Mouse (Mus musculus) lung, postnatal 0 days (tissue): ENCODE results near the gene Ube2m. TPM values are rescaled to one million over a fixed set of nuclear protein-coding genes. Genes with fewer than 3 reads are reported as not detected.

Experiments used
- ATAC-seq: fragments of 200-750 bp; cut with Nextera tagmentation; 2 replicates; pipeline ENCODE4 v1.8.0; 2017; ENCODE audit warnings: moderate library complexity
- DNase-seq: peaks from one replicate; pipeline ENCODE4 v3.0.0-alpha.2; 2016; ENCODE audit warnings: low spot score
- H3K27ac ChIP-seq: fragments of 300-500 bp; sonication (generic); 2 replicates; pipeline ENCODE4 v1.5.1; 2014; ENCODE audit warnings: antibody characterized with exemption, mild to moderate bottlenecking, low read length, mixed read lengths
- H3K27me3 ChIP-seq: fragments of 300-500 bp; sonication (generic); replicated peaks from 2 replicates; pipeline ENCODE4 v1.6.1; 2014; ENCODE audit warnings: low read length, mixed read lengths; ENCODE audit not compliant: insufficient read depth
- H3K36me3 ChIP-seq: fragments of 300-500 bp; sonication (generic); 2 replicates; pipeline ENCODE4 v1.6.1; 2014; ENCODE audit warnings: low read length, mixed read lengths; ENCODE audit not compliant: insufficient read depth
- H3K4me1 ChIP-seq: fragments of 300-500 bp; sonication (generic); 2 replicates; pipeline ENCODE4 v1.6.1; 2014; ENCODE audit warnings: antibody characterized with exemption, low read depth, low read length, mixed read lengths; ENCODE audit not compliant: insufficient read depth
- H3K4me2 ChIP-seq: fragments of 300-500 bp; sonication (generic); replicated peaks from 2 replicates; pipeline ENCODE4 v1.6.1; 2014; ENCODE audit warnings: low read depth, mild to moderate bottlenecking, low read length, moderate library complexity, mixed read lengths
- H3K4me3 ChIP-seq: fragments of 300-500 bp; sonication (generic); 2 replicates; pipeline ENCODE4 v1.5.1; 2014; ENCODE audit warnings: low read depth, low read length
- H3K9ac ChIP-seq: fragments of 300-500 bp; sonication (generic); replicated peaks from 2 replicates; pipeline ENCODE4 v1.6.1; 2014; ENCODE audit warnings: low read depth, mild to moderate bottlenecking
- H3K9me3 ChIP-seq: fragments of 300-500 bp; sonication (generic); 2 replicates; pipeline ENCODE4 v1.6.1; 2016; ENCODE audit warnings: low read length, mixed read lengths
- CTCF ChIP-seq: IDR thresholded peaks from 2 replicates; pipeline ENCODE4 v1.5.1; 2016; ENCODE audit warnings: antibody characterized with exemption, mild to moderate bottlenecking
- EP300 ChIP-seq: IDR thresholded peaks from 2 replicates; pipeline ENCODE4 v1.6.1; 2016; ENCODE audit warnings: antibody characterized with exemption, mild to moderate bottlenecking, control low read depth
- WGBS: fragments of 180-500 bp; shearing (Covaris S2); extraction: QIAGEN DNeasy Blood & Tissue Kit; methylation state at CpG from one replicate; pipeline ENCODE4 v1.1.7; 2014; 5-methylcytosine and 5-hydroxymethylcytosine counted together
- polyA plus RNA-seq: library from polyadenylated mRNA; unstranded; fragments of >200 nt; fragmentation: Nextera tagmentation; extraction: Ambion mirVana; gene quantifications from 2 replicates; pipeline ENCODE4 v1.2.1, GENCODE M21; 2015

Gene Ube2m
- polyA plus RNA-seq, 1 experiment from 2014 or later, result 78.1 TPM

GRCm38 (mm10) chr7:13006531-13006930 is 31.5 kb downstream of the Ube2m start:
- H3K4me3 ChIP-seq, result no peak overlapping the region
- TF ChIP-seq CTCF (no peak), EP300 (no peak)
- H3K27ac ChIP-seq, result no peak overlapping the region
- no peak overlapping the region for H3K4me2 ChIP-seq
- 83% methylated on average over 10 of the region's 10 CpGs for whole genome bisulfite sequencing
- no peak for DNase-seq
- H3K4me1 ChIP-seq, result peaks cover 7% of the 10 kb centered on the region; the same call in 1 of the 2 replicates
- no peak overlapping the region for H3K9ac ChIP-seq
- no peaks in the 10 kb centered on the region for H3K36me3 ChIP-seq
- no peaks in the 10 kb centered on the region for H3K9me3 ChIP-seq
- H3K27me3 ChIP-seq, result no peaks in the 10 kb centered on the region
- no peak for ATAC-seq

GRCm38 (mm10) chr7:13006011-13006410 is 32.1 kb downstream of the Ube2m start:
- Histone ChIP-seq H3K9me3 (no peaks in the 10 kb centered on the region), H3K36me3 (no peaks in the 10 kb centered on the region), H3K27ac (no peak overlapping the region), H3K4me3 (no peak overlapping the region), H3K9ac (no peak overlapping the region), H3K27me3 (no peaks in the 10 kb centered on the region), H3K4me2 (no peak overlapping the region), H3K4me1 (peaks cover 7% of the 10 kb centered on the region; the same call in 1 of the 2 replicates)
- DNase-seq (no peak), ATAC-seq (no peak)
- TF ChIP-seq EP300, result no peak
- TF ChIP-seq CTCF, result no peak
- 88% methylated on average over 17 of the region's 17 CpGs for WGBS

- Histone ChIP-seq H3K4me3 (no peak overlapping the region), H3K9me3 (no peaks in the 10 kb centered on the region), H3K36me3 (no peaks in the 10 kb centered on the region), H3K27ac (no peak overlapping the region), H3K27me3 (no peaks in the 10 kb centered on the region), H3K4me2 (no peak overlapping the region), H3K9ac (no peak overlapping the region), H3K4me1 (no peaks in the 10 kb centered on the region)
- 72% methylated on average over 5 of the region's 5 CpGs for WGBS
- DNase-seq, result no peak
- no peak for ATAC-seq
- TF ChIP-seq CTCF, result 0 out of 2 replicates have a peak, but pooled peaks have one; percentile 19
- TF ChIP-seq EP300, result no peak
Measured at GRCm38 (mm10) chr7:13003380-13003779, 34.7 kb downstream of the Ube2m start.

GRCm38 (mm10) chr7:13001584-13001983 is 36.5 kb downstream of the Ube2m start:
- no peak overlapping the region for H3K27ac ChIP-seq
- no peaks in the 10 kb centered on the region for H3K4me1 ChIP-seq
- no peak for ATAC-seq
- no peak for TF ChIP-seq EP300
- no peak for TF ChIP-seq CTCF
- H3K9me3 ChIP-seq, result no peaks in the 10 kb centered on the region
- 50% methylated on average over 1 of the region's 1 CpGs for WGBS
- H3K4me2 ChIP-seq, result no peak overlapping the region
- no peak overlapping the region for H3K4me3 ChIP-seq
- H3K36me3 ChIP-seq, result no peaks in the 10 kb centered on the region
- no peaks in the 10 kb centered on the region for H3K27me3 ChIP-seq
- no peak overlapping the region for H3K9ac ChIP-seq
- no peak for DNase-seq

GRCm38 (mm10) chr7:12998851-12999250 is 39.2 kb downstream of the Ube2m start, which contains the start of gene Trim28:
Gene Trim28 (plus strand): TSS chr7:12999114.
- no peaks in the 10 kb centered on the region for H3K9me3 ChIP-seq
- H3K27ac ChIP-seq, result no peak within 1 kb of the TSS
- no peak for ATAC-seq
- no peak within 1 kb of the TSS for H3K4me3 ChIP-seq
- TF ChIP-seq CTCF, result no peak
- no peak for TF ChIP-seq EP300
- 79% methylated on average over 3 of the region's 3 CpGs for WGBS
- H3K4me1 ChIP-seq, result no peaks in the 10 kb centered on the region
- no peaks in the 10 kb centered on the region for H3K36me3 ChIP-seq
- no peak within 1 kb of the TSS for H3K9ac ChIP-seq
- H3K4me2 ChIP-seq, result no peak within 1 kb of the TSS
- no peaks in the 10 kb centered on the region for H3K27me3 ChIP-seq
- no peak for DNase-seq

GRCm38 (mm10) chr7:12998053-12998452 is 40.0 kb downstream of the Ube2m start, which contains the start of gene Slc27a5:
Gene Slc27a5 (minus strand): TSS chr7:12998192.
- DNase-seq (no peak), ATAC-seq (no peak)
- H3K27ac ChIP-seq, result no peak within 1 kb of the TSS
- H3K27me3 ChIP-seq, result no peaks in the 10 kb centered on the region
- no peak for TF ChIP-seq EP300
- no peak for TF ChIP-seq CTCF
- H3K4me2 ChIP-seq, result no peak within 1 kb of the TSS
- no peaks in the 10 kb centered on the region for H3K4me1 ChIP-seq
- no peaks in the 10 kb centered on the region for H3K9me3 ChIP-seq
- 78% methylated on average over 5 of the region's 5 CpGs for WGBS
- H3K36me3 ChIP-seq, result no peaks in the 10 kb centered on the region
- no peak within 1 kb of the TSS for H3K9ac ChIP-seq
- no peak within 1 kb of the TSS for H3K4me3 ChIP-seq

- no peak for ATAC-seq
- Histone ChIP-seq H3K4me2 (no peak overlapping the region), H3K9me3 (no peaks in the 10 kb centered on the region), H3K36me3 (no peaks in the 10 kb centered on the region), H3K27ac (no peak overlapping the region), H3K27me3 (no peaks in the 10 kb centered on the region), H3K4me1 (no peaks in the 10 kb centered on the region), H3K9ac (no peak overlapping the region), H3K4me3 (no peak overlapping the region)
- WGBS, result 66% methylated on average over 5 of the region's 5 CpGs
- no peak for DNase-seq
- TF ChIP-seq EP300, result no peak
Measured at GRCm38 (mm10) chr7:12997230-12997629, 40.8 kb downstream of the Ube2m start.
